Mouse (Mus musculus): ENCODE results near the gene Ifnl2.

DNA sequence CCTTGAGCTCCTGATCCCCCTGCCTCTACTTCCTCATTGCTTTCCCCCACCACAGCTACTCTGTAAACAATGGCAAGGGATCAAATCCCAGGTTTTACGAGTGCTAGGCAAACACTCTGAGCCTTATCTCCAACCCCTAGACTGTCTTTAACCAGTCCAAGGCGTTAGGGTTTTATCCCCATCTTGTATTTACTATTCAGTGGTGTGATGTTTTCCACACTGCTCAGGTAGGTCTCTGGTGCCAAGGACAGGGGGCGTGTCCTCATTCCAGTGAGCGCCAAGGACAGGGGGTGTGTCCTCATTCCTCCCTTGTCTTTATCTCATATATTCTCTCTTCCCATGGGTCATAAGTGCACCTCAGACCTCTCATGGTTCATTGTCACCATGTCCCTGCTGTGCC lies 30.3 kb upstream of the Ifnl2 start, which contains the start of gene Sycn:
- TF ChIP-seq HCFC1 (IDR thresholded peaks at IDR 0.05; ENCODE audit: borderline replicate concordance, insufficient read depth, low read length) (no peak), MAFK (IDR thresholded peaks at IDR 0.05; ENCODE audit: insufficient read depth, low read depth, low read length) (no peak), CHD2 (IDR thresholded peaks at IDR 0.05; ENCODE audit: low read depth, low read length) (no peak), ZNF384 (IDR thresholded peaks at IDR 0.05; ENCODE audit: low read depth, low read length) (no peak)

All from ES-E14 (cell line).